Mouse (Mus musculus) cerebral cortex, adult 2 months (tissue): Measurements from ENCODE around the gene 4930447C04Rik.

Experiments used
- WGBS: fragments of 180-500 bp; shearing (Covaris S2); methylation state at CpG from one replicate; pipeline ENCODE4 v1.1.7; 2018; 5-methylcytosine and 5-hydroxymethylcytosine counted together

The 4930447C04Rik gene

DNA sequence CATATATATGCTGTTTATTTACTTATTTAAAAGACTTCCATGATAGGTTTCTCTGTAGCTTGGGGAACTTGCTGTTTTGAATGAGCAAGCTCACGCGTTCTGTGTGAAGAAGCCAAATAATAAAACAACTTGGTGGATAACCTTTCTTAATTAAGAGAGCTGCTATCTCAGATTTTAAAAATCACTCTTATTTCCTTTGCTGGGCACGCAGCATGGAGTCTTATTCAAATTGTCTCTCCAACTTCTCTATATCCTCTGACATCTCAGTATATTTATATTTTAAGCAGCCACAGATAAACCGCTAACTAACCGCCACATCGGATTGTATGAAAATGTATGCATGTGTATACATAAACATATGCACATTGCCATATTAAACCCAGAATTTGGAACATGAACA, 1.6 kb upstream of the 4930447C04Rik start:
- 33% methylated on average over 6 of the region's 6 CpGs for WGBS

GRCm38 (mm10) chr12:72941398-72942051, 951 bp upstream of the 4930447C04Rik start:
- 2% methylated on average over 32 of the region's 32 CpGs for WGBS

DNA sequence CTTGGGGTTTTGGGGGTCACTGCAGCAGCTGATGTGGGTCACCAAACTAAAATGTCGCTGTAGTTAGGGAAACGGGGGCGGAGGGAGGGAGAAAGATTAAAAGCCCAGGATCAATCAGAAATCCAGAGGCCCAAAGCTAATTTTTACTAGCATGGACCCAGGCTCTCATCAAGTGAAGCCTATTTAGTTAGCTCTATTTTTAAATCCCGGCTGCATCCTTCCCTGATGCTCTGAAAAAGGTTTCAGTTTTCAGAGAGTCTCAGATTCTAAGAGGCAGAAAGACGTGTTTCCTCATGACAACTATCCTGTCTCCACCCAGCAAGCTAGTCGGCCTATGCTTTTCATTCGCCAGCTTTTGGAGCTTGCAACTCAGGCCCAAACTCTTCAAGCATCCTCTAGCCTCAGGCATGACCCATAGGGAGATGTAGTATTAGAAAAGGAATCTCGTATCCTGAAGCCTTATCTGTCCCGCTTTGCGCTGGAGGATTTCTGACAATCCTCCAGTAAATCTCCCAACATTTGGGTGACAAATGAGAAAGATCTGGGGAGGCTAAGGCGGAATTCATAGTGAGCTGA, 336 bp upstream of the 4930447C04Rik start:
- 8% methylated on average over 11 of the region's 11 CpGs for WGBS

DNA sequence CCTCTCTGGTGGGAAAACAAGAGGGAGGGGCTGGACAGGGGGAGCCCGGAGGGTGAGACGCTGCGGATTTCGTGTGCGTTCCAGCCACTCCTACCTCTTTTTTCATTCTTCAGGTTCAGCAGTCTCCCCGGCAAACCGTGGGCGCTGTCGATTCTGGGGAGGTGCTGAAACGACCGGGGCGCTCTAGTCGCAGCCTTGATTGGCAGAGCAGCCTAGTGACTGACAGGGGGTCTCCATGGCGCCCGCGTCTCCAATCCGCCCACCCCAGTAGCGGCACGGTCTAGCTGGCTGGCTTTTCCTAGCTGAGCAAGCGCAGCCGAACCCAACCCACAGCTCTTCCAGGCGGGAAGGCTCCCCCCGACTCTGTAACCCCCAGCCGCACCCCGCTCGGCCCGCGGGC, 958 bp downstream of the 4930447C04Rik start, which contains the start of gene Six6:
Six6 (plus strand) TSS at position 277 of the 400 bp plus-strand sequence.
- under 1% methylated on average over 28 of the region's 28 CpGs for WGBS

- WGBS: 4% methylated on average over 14 of the region's 14 CpGs
These were observed 1.7 kb downstream of the 4930447C04Rik start for GRCm38 (mm10) chr12:72938600-72939490.

GRCm38 (mm10) chr12:72938176-72938575, 2.4 kb downstream of the 4930447C04Rik start:
- WGBS: 6% methylated on average over 13 of the region's 13 CpGs

DNA sequence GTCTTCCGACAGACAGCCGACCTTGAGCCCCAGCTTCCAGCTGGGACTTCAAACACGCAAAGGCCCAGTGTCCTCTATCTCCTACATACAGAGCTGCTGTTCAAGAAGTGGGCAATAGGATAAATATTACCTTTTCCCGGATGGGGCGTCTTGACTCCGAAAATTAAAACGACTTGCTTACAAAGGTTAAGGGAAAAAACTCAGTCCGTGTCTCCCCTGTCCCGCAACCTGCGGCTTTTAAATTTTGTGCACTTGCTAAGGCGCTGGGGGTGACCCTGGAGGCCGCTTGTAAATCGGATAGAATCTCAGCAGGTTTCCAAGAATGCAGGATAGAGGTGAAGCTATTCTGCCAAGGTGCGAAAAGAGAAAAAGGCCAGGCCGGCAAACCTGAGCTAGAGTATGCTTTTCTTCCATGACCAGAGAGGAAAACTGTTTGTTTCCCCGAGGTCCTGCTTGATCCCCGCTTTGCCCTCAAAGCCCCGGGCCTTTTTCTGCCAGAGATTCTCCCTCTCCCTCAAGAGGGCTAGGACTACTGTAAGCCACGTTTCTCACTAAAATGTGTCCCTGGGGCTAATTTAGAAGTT, 2.9 kb downstream of the 4930447C04Rik start:
- WGBS: 6% methylated on average over 19 of the region's 19 CpGs

GRCm38 (mm10) chr12:72936751-72937150, 3.8 kb downstream of the 4930447C04Rik start:
- 22% methylated on average over 8 of the region's 8 CpGs for WGBS

DNA sequence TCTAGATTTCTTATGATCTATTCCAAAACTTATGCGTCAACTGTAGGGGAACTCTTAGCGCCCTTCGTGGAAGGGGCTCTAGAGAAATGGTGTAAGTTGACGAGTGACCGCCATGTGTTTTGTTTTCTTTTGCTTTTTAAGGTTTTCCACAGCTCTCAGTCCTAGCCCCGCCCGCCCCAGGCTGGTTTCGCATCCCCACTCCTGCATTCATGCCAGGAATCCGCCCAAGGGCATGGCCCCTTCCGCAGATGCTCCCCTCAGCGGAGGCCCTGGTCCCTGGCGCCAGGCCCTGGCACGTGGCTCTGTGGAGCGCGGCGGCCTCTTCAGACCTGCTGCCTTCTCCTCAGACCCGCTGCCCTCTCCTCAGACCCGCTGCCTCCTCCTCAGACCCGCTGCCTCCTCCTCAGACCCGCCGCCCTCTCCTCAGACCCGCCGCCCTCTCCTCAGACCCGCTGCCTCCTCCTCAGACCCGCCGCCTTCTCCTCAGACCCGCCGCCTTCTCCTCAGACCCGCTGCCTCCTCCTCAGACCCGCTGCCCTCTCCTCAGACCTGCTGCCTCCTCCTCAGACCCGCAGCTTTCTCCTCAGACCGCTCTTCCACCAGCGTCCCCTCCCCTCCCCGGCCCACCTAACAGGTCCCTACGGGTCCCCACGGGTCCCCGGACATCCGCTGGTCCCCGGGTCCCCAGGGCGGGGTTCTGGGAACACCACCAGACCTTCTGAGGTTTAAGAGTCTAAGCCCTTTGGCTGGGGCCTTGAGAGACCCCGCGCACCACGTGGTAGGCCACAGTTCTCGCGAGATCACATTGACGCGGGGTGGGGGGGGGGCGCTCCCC, 23.2 kb downstream of the 4930447C04Rik start:
- 19% methylated on average over 48 of the region's 48 CpGs for WGBS

DNA sequence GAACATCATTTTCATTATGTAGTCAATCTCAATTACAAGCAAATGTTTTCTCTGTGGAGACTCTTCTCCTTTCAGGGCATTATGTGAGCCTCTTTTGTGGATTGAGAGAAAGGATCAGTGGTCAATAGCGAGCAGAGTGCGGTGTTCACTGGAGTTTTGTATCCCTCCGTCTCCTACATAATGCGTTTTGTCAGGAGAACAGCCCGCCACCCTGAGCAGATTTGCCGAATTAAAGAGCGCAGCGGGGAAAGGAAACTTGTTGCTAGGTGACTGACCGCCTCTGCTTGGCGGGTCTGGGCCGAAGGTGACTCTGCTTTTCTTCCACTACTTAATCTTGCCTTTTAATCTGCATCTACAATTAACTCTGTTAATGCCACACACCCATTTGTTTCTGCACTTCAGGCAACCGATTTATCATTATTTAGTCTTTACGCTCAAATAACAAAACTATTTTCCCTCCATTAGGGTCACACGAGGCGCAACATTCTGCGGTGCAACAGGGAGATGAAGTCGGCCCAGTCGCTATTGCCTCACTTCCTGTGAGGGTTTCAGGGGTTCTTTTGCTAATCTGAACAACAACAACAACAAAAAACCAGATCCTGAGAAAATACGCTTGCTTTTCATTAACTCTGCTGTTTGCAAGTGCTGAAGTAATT, 86.1 kb downstream of the 4930447C04Rik start:
- WGBS: 5% methylated on average over 19 of the region's 19 CpGs

DNA sequence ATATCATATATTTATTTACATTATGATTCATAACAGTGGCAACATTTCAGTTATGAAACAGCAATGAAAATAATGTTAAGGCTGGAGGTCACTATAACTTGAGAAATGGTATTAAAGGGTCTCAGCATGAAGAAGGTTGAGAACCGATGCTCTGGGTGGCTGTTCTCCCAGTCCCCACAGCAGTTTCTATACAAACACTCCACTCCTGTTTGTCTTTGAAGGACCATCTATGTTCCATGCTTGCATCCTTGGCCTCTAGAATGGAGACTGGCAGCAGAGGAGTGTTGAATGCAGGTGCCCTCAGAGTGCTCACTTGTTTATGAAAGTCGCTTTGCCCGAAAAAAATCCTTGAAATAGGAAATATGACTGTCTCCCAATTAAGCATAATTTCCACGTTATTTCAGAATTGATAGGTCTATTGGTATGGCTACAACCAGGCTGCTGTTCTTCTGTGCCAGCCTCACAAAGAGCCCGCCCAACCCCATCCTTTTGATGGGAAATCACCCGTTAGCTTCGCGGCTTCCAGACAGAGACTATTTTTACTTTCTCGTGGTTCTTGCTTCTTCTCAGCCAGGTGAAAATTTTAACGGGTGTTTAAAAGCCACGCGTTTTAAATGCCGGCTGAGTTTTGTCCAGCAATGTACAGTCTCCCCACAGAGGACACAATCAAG, 87.0 kb downstream of the 4930447C04Rik start:
- 19% methylated on average over 13 of the region's 13 CpGs for WGBS

GRCm38 (mm10) chr12:72852264-72852663, 88.3 kb downstream of the 4930447C04Rik start:
- 26% methylated on average over 6 of the region's 6 CpGs for WGBS

- WGBS: 47% methylated on average over 9 of the region's 9 CpGs
These were observed 90.4 kb downstream of the 4930447C04Rik start for GRCm38 (mm10) chr12:72850146-72850545.

- 29% methylated on average over 7 of the region's 7 CpGs for WGBS
These were observed 92.8 kb downstream of the 4930447C04Rik start for GRCm38 (mm10) chr12:72847725-72848124.

DNA sequence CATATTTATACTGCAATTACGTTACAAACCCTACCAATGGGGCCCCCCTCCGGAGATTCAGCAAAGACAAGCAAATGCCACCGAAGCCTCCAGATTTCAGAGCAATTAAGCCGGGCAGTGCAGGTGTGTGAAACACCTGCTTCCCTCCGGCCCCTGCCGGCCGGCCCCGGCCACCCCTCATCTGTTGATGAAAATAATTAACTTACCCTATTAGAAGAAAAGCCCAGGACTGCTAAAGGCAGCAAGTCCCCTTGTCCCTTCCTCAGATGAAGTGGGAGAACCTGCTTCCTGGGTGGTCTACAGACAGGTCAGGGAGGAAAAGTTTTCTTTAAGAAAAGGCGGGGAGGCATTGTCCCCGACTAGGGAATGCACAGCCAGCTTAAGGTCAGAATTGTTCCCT, 94.6 kb downstream of the 4930447C04Rik start:
- WGBS: 25% methylated on average over 10 of the region's 10 CpGs

DNA sequence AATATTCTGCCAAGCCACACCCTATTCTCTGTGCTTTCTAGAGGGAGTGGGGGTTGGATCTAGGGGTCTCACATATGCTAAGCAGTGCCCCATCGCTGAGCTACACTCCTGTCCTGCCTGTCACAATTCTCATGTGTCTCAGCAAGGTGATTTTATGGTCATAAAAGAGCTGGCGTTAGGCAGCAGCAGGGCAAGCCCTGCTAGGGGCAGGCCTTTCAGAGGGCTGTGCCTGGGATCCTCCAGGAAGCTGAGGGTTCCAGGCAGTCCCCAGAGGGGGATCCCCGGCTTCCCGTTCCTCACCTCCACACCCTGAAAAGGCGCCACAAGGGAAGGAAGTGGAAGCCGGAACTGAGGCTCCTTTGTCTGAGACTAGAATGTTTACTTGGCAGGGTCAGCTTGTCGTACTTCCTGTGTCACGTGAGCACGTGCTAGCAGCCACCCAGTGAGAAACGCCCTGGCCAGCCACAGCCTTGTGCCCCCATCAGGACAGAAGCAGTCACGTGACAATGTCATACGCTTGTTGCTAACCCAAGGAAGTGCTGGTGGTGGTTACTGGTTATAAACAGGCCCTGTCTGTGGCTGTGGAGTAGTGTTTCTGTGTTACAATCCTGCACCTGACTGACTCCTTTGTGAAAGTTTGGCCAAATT, 96.5 kb downstream of the 4930447C04Rik start:
- WGBS: 38% methylated on average over 12 of the region's 12 CpGs

GRCm38 (mm10) chr12:72843555-72843954, 97.0 kb downstream of the 4930447C04Rik start:
- 88% methylated on average over 4 of the region's 4 CpGs for WGBS

- 91% methylated on average over 4 of the region's 4 CpGs for WGBS
These were observed 97.4 kb downstream of the 4930447C04Rik start for GRCm38 (mm10) chr12:72843135-72843534.

DNA sequence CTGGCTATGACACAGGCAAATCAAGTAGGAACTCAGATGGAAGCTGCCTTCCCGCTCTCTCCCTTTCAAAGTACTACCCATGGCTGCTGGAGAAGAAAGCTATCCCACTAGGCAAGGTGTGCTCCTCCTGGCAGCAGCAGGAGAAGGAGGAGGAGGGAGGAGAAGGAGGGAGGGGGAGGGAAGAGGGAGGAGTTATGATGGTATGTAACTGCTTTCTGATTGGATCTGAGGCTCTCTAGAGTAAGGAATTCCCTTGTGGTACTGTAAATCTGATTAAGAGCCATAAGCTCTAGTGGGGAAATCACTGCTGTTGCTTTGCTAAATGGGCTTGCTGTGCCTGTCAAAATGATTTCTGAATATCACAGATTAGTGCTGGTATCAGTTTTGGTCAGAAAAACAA, 99.1 kb downstream of the 4930447C04Rik start:
- 92% methylated on average over 1 of the region's 1 CpGs for WGBS

DNA sequence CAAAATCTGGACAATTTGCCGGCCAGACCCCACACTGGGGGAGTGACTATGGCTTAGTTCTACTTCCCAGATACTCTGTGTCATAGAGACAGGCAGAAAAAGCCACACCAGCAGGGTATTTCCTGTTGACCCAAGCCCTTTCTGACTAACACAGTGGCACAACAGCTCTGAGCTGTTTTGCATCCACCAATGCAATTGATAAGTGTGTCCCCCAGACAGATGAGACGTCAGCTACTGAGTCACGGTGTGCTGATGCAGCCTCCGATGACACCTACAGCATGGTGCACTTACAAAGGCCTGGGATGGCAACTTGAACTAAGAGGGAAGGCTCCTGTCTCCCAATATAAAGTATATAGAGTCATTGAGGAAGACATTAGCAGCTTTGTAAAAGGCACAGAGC, 103.3 kb downstream of the 4930447C04Rik start:
- WGBS: 78% methylated on average over 4 of the region's 4 CpGs
